Mouse (Mus musculus) gastrocnemius, postnatal 10 days (tissue): ENCODE data around the gene Eng. TPM values are rescaled to one million over a fixed set of nuclear protein-coding genes. Genes with fewer than 3 reads are reported as not detected.

Experiments used
- DNase-seq: peaks from one replicate; pipeline ENCODE4 v3.0.0; 2021; ENCODE audit warnings: mixed read lengths
- total RNA-seq, 2 experiments: library from RNA; stranded (reverse); gene quantifications; 2 replicates each; pipeline ENCODE4 v1.2.3; 2021

The Eng gene
- total RNA-seq, 2 experiments from 2014 or later: 49.5 to 54.7 TPM

GRCm38 (mm10) chr2:32621517-32621859 is 24.9 kb upstream of the Eng start, which contains the start of gene Ak1:
Gene Ak1 (plus strand): TSS chr2:32621758.
- no peak for DNase-seq

- no peak for DNase-seq
Observed at GRCm38 (mm10) chr2:32624111-32624748, 22.2 kb upstream of the Eng start.

GRCm38 (mm10) chr2:32625212-32625872 is 21.1 kb upstream of the Eng start:
- DNase-seq: peak; percentile 75

GRCm38 (mm10) chr2:32625873-32626694 is 20.3 kb upstream of the Eng start:
- DNase-seq: peak; percentile 79

- no peak for DNase-seq
Observed at GRCm38 (mm10) chr2:32627266-32628043, 18.9 kb upstream of the Eng start.

- no peak for DNase-seq
Observed at GRCm38 (mm10) chr2:32628044-32628550, 18.3 kb upstream of the Eng start.

GRCm38 (mm10) chr2:32628729-32629128 is 17.7 kb upstream of the Eng start:
- peak; percentile 79 for DNase-seq

- no peak for DNase-seq
Observed at GRCm38 (mm10) chr2:32629276-32629976, 17.0 kb upstream of the Eng start.

GRCm38 (mm10) chr2:32630036-32630435 is 16.4 kb upstream of the Eng start:
- no peak for DNase-seq

- DNase-seq: no peak
Observed at GRCm38 (mm10) chr2:32631046-32631445, 15.3 kb upstream of the Eng start.

- DNase-seq: peak; percentile 77
Observed at GRCm38 (mm10) chr2:32631737-32632394, 14.5 kb upstream of the Eng start.

- peak; percentile 52 for DNase-seq
Observed at GRCm38 (mm10) chr2:32633660-32634059, 12.7 kb upstream of the Eng start.

GRCm38 (mm10) chr2:32634277-32635105 is 11.9 kb upstream of the Eng start:
- no peak for DNase-seq

GRCm38 (mm10) chr2:32636617-32637016 is 9.8 kb upstream of the Eng start:
- no peak for DNase-seq

- DNase-seq: peak; percentile 47
Observed at GRCm38 (mm10) chr2:32637778-32638281, 8.6 kb upstream of the Eng start.

GRCm38 (mm10) chr2:32639632-32640031 is 6.8 kb upstream of the Eng start:
- no peak for DNase-seq

GRCm38 (mm10) chr2:32640550-32641051 is 5.8 kb upstream of the Eng start:
- no peak for DNase-seq

- DNase-seq: no peak
Observed at GRCm38 (mm10) chr2:32641810-32642209, 4.6 kb upstream of the Eng start.

GRCm38 (mm10) chr2:32642813-32643212 is 3.6 kb upstream of the Eng start:
- DNase-seq: peak; percentile 45

- DNase-seq: no peak
Observed at GRCm38 (mm10) chr2:32644083-32644482, 2.3 kb upstream of the Eng start.
